Mouse (Mus musculus) adrenal gland, adult 8-10 months (tissue): ENCODE results near the gene Art2b. TPM values are rescaled to one million over a fixed set of nuclear protein-coding genes. Genes with fewer than 3 reads are reported as not detected.
"Not testable (repeated sequence)": the region's sequence is repeated elsewhere in the genome, so short reads cannot be mapped to it uniquely, and the experiment has no call there.

Experiments
- DNase-seq: peaks from one replicate; pipeline ENCODE4 v3.0.0; 2022
- total RNA-seq, 4 experiments: library from RNA; stranded (reverse); gene quantifications; 2 replicates each; pipeline ENCODE4 v1.2.4; 2022

The Art2b gene
- total RNA-seq, 4 experiments from 2014 or later = 0.12 TPM; not detected in 2

- DNase-seq = not testable (repeated sequence)
These were observed 26.0 kb downstream of the Art2b start for GRCm38 (mm10) chr7:101559393-101559792.

- no peak for DNase-seq
These were observed 28.0 kb downstream of the Art2b start for GRCm38 (mm10) chr7:101557391-101557790.

- not testable (repeated sequence) for DNase-seq
These were observed 29.9 kb downstream of the Art2b start for GRCm38 (mm10) chr7:101555473-101555872.

- no peak for DNase-seq
These were observed 33.9 kb downstream of the Art2b start for GRCm38 (mm10) chr7:101551530-101551929.

- no peak for DNase-seq
These were observed 34.5 kb downstream of the Art2b start for GRCm38 (mm10) chr7:101550686-101551485.

GRCm38 (mm10) chr7:101549266-101549665 is 36.1 kb downstream of the Art2b start:
- no peak for DNase-seq

GRCm38 (mm10) chr7:101547651-101548050 is 37.7 kb downstream of the Art2b start:
- DNase-seq = no peak

GRCm38 (mm10) chr7:101541734-101542133 is 43.7 kb downstream of the Art2b start:
- no peak for DNase-seq

GRCm38 (mm10) chr7:101541132-101541531 is 44.3 kb downstream of the Art2b start:
- DNase-seq = peak; percentile 56

GRCm38 (mm10) chr7:101540684-101541083 is 44.7 kb downstream of the Art2b start:
- DNase-seq = no peak

GRCm38 (mm10) chr7:101539774-101540173 is 45.6 kb downstream of the Art2b start:
- DNase-seq = no peak

- peak; percentile 36 for DNase-seq
These were observed 47.1 kb downstream of the Art2b start for GRCm38 (mm10) chr7:101538141-101538933.

GRCm38 (mm10) chr7:101537541-101537940 is 47.9 kb downstream of the Art2b start:
- no peak for DNase-seq

- DNase-seq = no peak
These were observed 49.9 kb downstream of the Art2b start for GRCm38 (mm10) chr7:101535517-101535916.

- no peak for DNase-seq
These were observed 50.3 kb downstream of the Art2b start for GRCm38 (mm10) chr7:101535102-101535501.

GRCm38 (mm10) chr7:101534428-101534827 is 51.0 kb downstream of the Art2b start:
- no peak for DNase-seq

Other genes starting within 250 kb of the Art2b start
- gene Arap1, start 237.5 kb downstream of the Art2b start, total RNA-seq = 10 to 100 TPM; 34.8 to 67.7 (median 49.6) TPM
- gene Gm45837, start 174.7 kb downstream of the Art2b start, total RNA-seq = 1 to 10 TPM in 2 of 4 experiments, not detected in 2; 4.4 to 8.6 TPM
- 100 to 1,000 TPM; 219 to 291 (median 255) TPM for gene Pde2a, start 163.9 kb downstream of the Art2b start, total RNA-seq
- gene Clpb, start 78.0 kb upstream of the Art2b start, total RNA-seq = 10 to 100 TPM; 67.7 to 90.7 (median 77.9) TPM
- 10 to 100 TPM; 26.7 to 57.2 (median 44.6) TPM for gene Phox2a, start 232.7 kb upstream of the Art2b start, total RNA-seq